Mouse (Mus musculus) CD8-positive naive resting alpha-beta T cell, adult 2 months (primary cell): ENCODE data around the gene Cdca4.

Source experiments
- DNase-seq, 2 experiments: peaks; one replicate each; pipeline ENCODE4 v3.0.0; 2022; ENCODE audit warnings: low read depth in 2 of 2, low spot score in 2 of 2

Cdca4 gene

GRCm38 (mm10) chr12:112799237-112799970 is 29.8 kb downstream of the Cdca4 start:
- DNase-seq: no peak

GRCm38 (mm10) chr12:112798716-112799115 is 30.5 kb downstream of the Cdca4 start:
- no peak for DNase-seq

GRCm38 (mm10) chr12:112798332-112798681 is 30.9 kb downstream of the Cdca4 start:
- no peak for DNase-seq

GRCm38 (mm10) chr12:112797672-112798331 is 31.4 kb downstream of the Cdca4 start:
- no peak for DNase-seq

- no peak for DNase-seq
Measured at GRCm38 (mm10) chr12:112796551-112797510, 32.4 kb downstream of the Cdca4 start.

- no peak for DNase-seq
Measured at GRCm38 (mm10) chr12:112795466-112796104, 33.6 kb downstream of the Cdca4 start.

- DNase-seq: no peak
Measured at GRCm38 (mm10) chr12:112794998-112795397, 34.2 kb downstream of the Cdca4 start.

GRCm38 (mm10) chr12:112794356-112794816 is 34.8 kb downstream of the Cdca4 start:
- no peak for DNase-seq

- no peak for DNase-seq
Measured at GRCm38 (mm10) chr12:112793601-112794355, 35.4 kb downstream of the Cdca4 start.

GRCm38 (mm10) chr12:112791026-112791425 is 38.2 kb downstream of the Cdca4 start:
- DNase-seq: no peak

GRCm38 (mm10) chr12:112774481-112774880 is 54.7 kb downstream of the Cdca4 start:
- no peak for DNase-seq

- no peak for DNase-seq
Measured at GRCm38 (mm10) chr12:112774026-112774425, 55.2 kb downstream of the Cdca4 start.

GRCm38 (mm10) chr12:112773366-112773765 is 55.9 kb downstream of the Cdca4 start:
- DNase-seq: no peak

GRCm38 (mm10) chr12:112772306-112772705 is 56.9 kb downstream of the Cdca4 start:
- no peak for DNase-seq

- no peak for DNase-seq
Measured at GRCm38 (mm10) chr12:112770396-112770795, 58.8 kb downstream of the Cdca4 start.
